Mouse (Mus musculus): Measurements from ENCODE around the gene Gemin6. TPM values are rescaled to one million over a fixed set of nuclear protein-coding genes. Genes with fewer than 3 reads are reported as not detected.

The Gemin6 gene
- total and polyA plus RNA-seq, 2 experiments: 2.3 to 4.9 TPM

DNA sequence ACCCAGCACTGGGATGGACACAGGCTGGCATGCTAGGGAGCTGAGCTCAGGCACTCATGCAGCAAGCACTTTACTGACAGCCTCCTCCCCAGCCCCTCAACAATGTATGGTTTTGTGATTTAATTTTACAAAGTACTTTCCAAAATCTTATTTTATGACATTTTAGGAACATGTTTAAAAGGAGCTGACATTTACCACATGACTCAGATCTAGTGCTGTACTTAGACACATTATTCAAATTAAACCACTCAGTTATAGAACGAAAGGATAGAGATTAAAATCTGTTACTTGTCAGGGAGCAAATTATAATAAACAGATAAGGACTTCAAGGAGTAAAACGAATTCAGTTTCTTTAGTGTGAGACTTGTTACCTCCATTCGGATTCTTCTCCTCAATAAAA, 11.2 kb downstream of the Gemin6 start:
- Histone ChIP-seq H3K79me2 (ENCODE audit: control insufficient read depth, insufficient read depth, low read length) (no peaks in the 10 kb centered on the region), H3K4me3 (ENCODE audit: insufficient read depth, low read depth, low read length) (no peak overlapping the region), H3K9ac (ENCODE audit: low read depth, low read length) (no peak overlapping the region), H3K4me1 (ENCODE audit: control insufficient read depth, insufficient read depth, low read length) (no peaks in the 10 kb centered on the region), H3K36me3 (ENCODE audit: control insufficient read depth, insufficient read depth, low read length) (peaks cover 11% of the 10 kb centered on the region; the same call in 1 of the 2 replicates), H3K27me3 (ENCODE audit: control insufficient read depth, insufficient read depth, low read length) (no peaks in the 10 kb centered on the region), H3K27ac (replicated peaks; ENCODE audit: insufficient read depth, low read depth, low read length) (no peak overlapping the region)
- no peak for DNase-seq (ENCODE audit: extremely low read depth, low read depth, low spot score)
- WGBS: 95% methylated on average over 3 of the region's 3 CpGs
- no peak for TF ChIP-seq CTCF (IDR thresholded peaks at IDR 0.05; ENCODE audit: low read depth, low read length)
- no peak for TF ChIP-seq POLR2A (IDR thresholded peaks at IDR 0.05; ENCODE audit: extremely low read depth, insufficient read depth, low read length)

DNA sequence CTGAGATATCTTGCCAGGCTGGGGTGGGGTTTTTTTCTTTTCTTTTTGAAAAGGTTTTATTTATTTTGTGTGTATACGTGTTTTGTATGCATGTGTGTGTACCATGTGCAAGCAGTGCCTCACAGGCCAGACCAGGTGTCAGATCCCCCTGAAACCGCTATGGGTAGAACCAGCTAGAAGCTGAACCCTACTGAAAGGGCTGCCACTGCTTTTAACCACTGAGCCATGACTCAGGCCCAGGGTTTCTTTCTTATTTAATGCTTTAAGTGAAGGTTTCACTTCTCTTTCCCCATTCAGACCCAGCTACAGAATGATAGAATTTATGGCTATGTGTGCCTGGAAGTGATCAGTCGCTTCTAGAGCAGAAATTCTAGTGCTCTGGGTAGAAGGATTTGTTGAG, 12.6 kb downstream of the Gemin6 start:
- no peak overlapping the region for H3K27ac ChIP-seq (replicated peaks; ENCODE audit: insufficient read depth, low read depth, low read length)
- no peak overlapping the region for H3K4me3 ChIP-seq (ENCODE audit: insufficient read depth, low read depth, low read length)
- DNase-seq (ENCODE audit: extremely low read depth, low read depth, low spot score): no peak
- no peaks in the 10 kb centered on the region for H3K4me1 ChIP-seq (ENCODE audit: control insufficient read depth, insufficient read depth, low read length)
- H3K36me3 ChIP-seq (ENCODE audit: control insufficient read depth, insufficient read depth, low read length): peaks cover 19% of the 10 kb centered on the region; the same call in 1 of the 2 replicates
- 92% methylated on average over 3 of the region's 3 CpGs for WGBS
- no peak overlapping the region for H3K9ac ChIP-seq (ENCODE audit: low read depth, low read length)
- TF ChIP-seq POLR2A (IDR thresholded peaks at IDR 0.05; ENCODE audit: extremely low read depth, insufficient read depth, low read length) (no peak), CTCF (IDR thresholded peaks at IDR 0.05; ENCODE audit: low read depth, low read length) (no peak)
- H3K27me3 ChIP-seq (ENCODE audit: control insufficient read depth, insufficient read depth, low read length): no peaks in the 10 kb centered on the region
- H3K79me2 ChIP-seq (ENCODE audit: control insufficient read depth, insufficient read depth, low read length): no peaks in the 10 kb centered on the region

- H3K27me3 ChIP-seq (ENCODE audit: control insufficient read depth, insufficient read depth, low read length): no peaks in the 10 kb centered on the region
- 88% methylated on average over 5 of the region's 5 CpGs for WGBS
- H3K36me3 ChIP-seq (ENCODE audit: control insufficient read depth, insufficient read depth, low read length): peaks cover 26% of the 10 kb centered on the region; the same call in 1 of the 2 replicates
- DNase-seq (ENCODE audit: extremely low read depth, low read depth, low spot score): no peak
- no peak overlapping the region for H3K27ac ChIP-seq (replicated peaks; ENCODE audit: insufficient read depth, low read depth, low read length)
- H3K79me2 ChIP-seq (ENCODE audit: control insufficient read depth, insufficient read depth, low read length): no peaks in the 10 kb centered on the region
- no peaks in the 10 kb centered on the region for H3K4me1 ChIP-seq (ENCODE audit: control insufficient read depth, insufficient read depth, low read length)
- H3K4me3 ChIP-seq (ENCODE audit: insufficient read depth, low read depth, low read length): no peak overlapping the region
- no peak overlapping the region for H3K9ac ChIP-seq (ENCODE audit: low read depth, low read length)
- TF ChIP-seq CTCF (IDR thresholded peaks at IDR 0.05; ENCODE audit: low read depth, low read length) (no peak), POLR2A (IDR thresholded peaks at IDR 0.05; ENCODE audit: extremely low read depth, insufficient read depth, low read length) (no peak)
Measured at GRCm38 (mm10) chr17:80237475-80237874, 13.2 kb downstream of the Gemin6 start.

- peaks cover 35% of the 10 kb centered on the region; the same call in 1 of the 2 replicates for H3K36me3 ChIP-seq (ENCODE audit: control insufficient read depth, insufficient read depth, low read length)
Measured at GRCm38 (mm10) chr17:80241594-80241993, 17.4 kb downstream of the Gemin6 start.

GRCm38 (mm10) chr17:80243116-80243515, 18.9 kb downstream of the Gemin6 start:
- H3K4me3 ChIP-seq (ENCODE audit: insufficient read depth, low read depth, low read length): no peak overlapping the region
- WGBS: 46% methylated on average over 13 of the region's 13 CpGs
- H3K9ac ChIP-seq (ENCODE audit: low read depth, low read length): no peak overlapping the region
- H3K27me3 ChIP-seq (ENCODE audit: control insufficient read depth, insufficient read depth, low read length): no peaks in the 10 kb centered on the region
- peak; percentile 18 for DNase-seq (ENCODE audit: extremely low read depth, low read depth, low spot score)
- no peaks in the 10 kb centered on the region for H3K79me2 ChIP-seq (ENCODE audit: control insufficient read depth, insufficient read depth, low read length)
- peaks cover 40% of the 10 kb centered on the region; the same call in 1 of the 2 replicates for H3K36me3 ChIP-seq (ENCODE audit: control insufficient read depth, insufficient read depth, low read length)
- TF ChIP-seq CTCF (IDR thresholded peaks at IDR 0.05; ENCODE audit: low read depth, low read length) (no peak), POLR2A (IDR thresholded peaks at IDR 0.05; ENCODE audit: extremely low read depth, insufficient read depth, low read length) (no peak)
- no peak overlapping the region for H3K27ac ChIP-seq (replicated peaks; ENCODE audit: insufficient read depth, low read depth, low read length)
- H3K4me1 ChIP-seq (ENCODE audit: control insufficient read depth, insufficient read depth, low read length): no peaks in the 10 kb centered on the region; the same call in 1 of the 2 replicates

More at GRCm38 (mm10) chr17:80241594-80241993, 17.4 kb downstream of the Gemin6 start:
- Histone ChIP-seq H3K4me1 (ENCODE audit: control insufficient read depth, insufficient read depth, low read length) (no peaks in the 10 kb centered on the region; the same call in 1 of the 2 replicates), H3K27ac (replicated peaks; ENCODE audit: insufficient read depth, low read depth, low read length) (no peak overlapping the region), H3K4me3 (ENCODE audit: insufficient read depth, low read depth, low read length) (no peak overlapping the region), H3K79me2 (ENCODE audit: control insufficient read depth, insufficient read depth, low read length) (no peaks in the 10 kb centered on the region), H3K27me3 (ENCODE audit: control insufficient read depth, insufficient read depth, low read length) (no peaks in the 10 kb centered on the region), H3K9ac (ENCODE audit: low read depth, low read length) (no peak overlapping the region)
- no peak for TF ChIP-seq CTCF (IDR thresholded peaks at IDR 0.05; ENCODE audit: low read depth, low read length)
- TF ChIP-seq POLR2A (IDR thresholded peaks at IDR 0.05; ENCODE audit: extremely low read depth, insufficient read depth, low read length): no peak
- DNase-seq (ENCODE audit: extremely low read depth, low read depth, low spot score): no peak
- 98% methylated on average over 9 of the region's 9 CpGs for WGBS

- 61% methylated on average over 13 of the region's 13 CpGs for WGBS
- Histone ChIP-seq H3K36me3 (ENCODE audit: control insufficient read depth, insufficient read depth, low read length) (peaks cover 50% of the 10 kb centered on the region), H3K4me3 (ENCODE audit: insufficient read depth, low read depth, low read length) (no peak overlapping the region), H3K4me1 (ENCODE audit: control insufficient read depth, insufficient read depth, low read length) (peaks cover 8% of the 10 kb centered on the region; the same call in 1 of the 2 replicates), H3K27me3 (ENCODE audit: control insufficient read depth, insufficient read depth, low read length) (no peaks in the 10 kb centered on the region), H3K79me2 (ENCODE audit: control insufficient read depth, insufficient read depth, low read length) (no peaks in the 10 kb centered on the region), H3K27ac (replicated peaks; ENCODE audit: insufficient read depth, low read depth, low read length) (peak overlapping the region; percentile 85), H3K9ac (ENCODE audit: low read depth, low read length) (peak overlapping the region; percentile 55)
- peak; percentile 20 for DNase-seq (ENCODE audit: extremely low read depth, low read depth, low spot score)
- TF ChIP-seq POLR2A (IDR thresholded peaks at IDR 0.05; ENCODE audit: extremely low read depth, insufficient read depth, low read length) (no peak), CTCF (IDR thresholded peaks at IDR 0.05; ENCODE audit: low read depth, low read length) (no peak)
Measured at GRCm38 (mm10) chr17:80252757-80253525, 28.7 kb downstream of the Gemin6 start.
